Mouse (Mus musculus): Measurements from ENCODE around the gene Il10ra. TPM values are rescaled to one million over a fixed set of nuclear protein-coding genes. Genes with fewer than 3 reads are reported as not detected.

The Il10ra gene
- 1 to 10 TPM; 1.1 to 2.7 (median 1.3) TPM for total RNA-seq (2022)

DNA sequence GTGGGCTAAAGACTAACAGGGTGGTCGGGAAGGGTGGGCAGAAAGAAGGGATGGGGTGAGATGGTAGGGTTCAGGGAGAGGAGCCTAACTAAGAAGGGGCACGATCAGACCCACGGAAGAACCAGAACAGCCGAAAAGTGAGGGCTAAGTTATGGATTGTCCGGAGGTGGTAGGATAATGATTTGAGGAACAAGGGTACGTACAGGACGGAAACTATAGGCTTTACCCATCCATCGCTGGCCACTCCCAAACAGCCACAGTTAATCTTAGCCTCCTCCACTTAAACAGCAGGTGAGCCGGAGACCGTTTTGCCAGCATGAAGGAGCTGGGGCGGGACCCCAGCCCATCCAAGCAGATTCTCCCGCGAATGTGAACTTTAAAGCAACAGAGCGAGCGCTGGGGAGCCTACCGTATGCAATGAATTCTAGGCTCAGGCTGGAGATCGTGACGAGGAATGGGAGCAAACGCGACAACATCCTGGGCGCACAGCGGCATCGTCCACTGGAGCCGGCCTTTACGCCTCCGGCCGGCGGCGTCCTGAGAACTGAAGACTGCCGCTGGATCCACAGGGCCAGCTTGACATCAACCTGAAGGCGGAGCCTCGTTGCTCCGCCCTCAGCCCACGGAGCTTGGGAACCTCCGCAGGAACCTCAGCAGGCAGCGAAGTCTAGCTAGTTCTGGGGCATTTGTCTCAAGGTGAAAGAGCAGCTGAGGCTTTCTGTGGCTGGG lies at the start of gene Il10ra:
Gene Il10ra (minus strand): TSS at position 553 of the 729 bp plus-strand sequence.
- DNase-seq (ENCODE audit: low spot score): no peak

DNA sequence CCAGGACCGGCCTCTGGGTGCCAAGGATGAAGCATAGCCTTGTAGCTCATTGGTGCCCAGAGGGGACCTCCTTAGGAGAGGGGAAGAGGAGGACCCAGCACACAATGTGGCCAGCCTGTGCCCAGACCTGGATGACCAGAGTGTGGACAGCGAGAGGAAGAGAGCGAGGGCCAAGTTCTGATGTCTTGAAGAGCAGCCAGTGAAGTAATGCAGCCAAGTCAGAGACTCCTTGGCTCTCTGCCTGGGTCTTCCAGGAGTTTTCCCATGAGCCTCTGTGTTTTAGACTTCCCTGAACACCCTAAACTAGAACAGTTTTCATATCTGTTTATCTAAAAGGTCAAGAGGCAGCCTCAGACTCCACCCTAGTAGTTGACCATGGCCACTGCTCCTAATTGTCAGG lies 48.7 kb upstream of the Il10ra start:
- no peak for DNase-seq (ENCODE audit: low spot score)

DNA sequence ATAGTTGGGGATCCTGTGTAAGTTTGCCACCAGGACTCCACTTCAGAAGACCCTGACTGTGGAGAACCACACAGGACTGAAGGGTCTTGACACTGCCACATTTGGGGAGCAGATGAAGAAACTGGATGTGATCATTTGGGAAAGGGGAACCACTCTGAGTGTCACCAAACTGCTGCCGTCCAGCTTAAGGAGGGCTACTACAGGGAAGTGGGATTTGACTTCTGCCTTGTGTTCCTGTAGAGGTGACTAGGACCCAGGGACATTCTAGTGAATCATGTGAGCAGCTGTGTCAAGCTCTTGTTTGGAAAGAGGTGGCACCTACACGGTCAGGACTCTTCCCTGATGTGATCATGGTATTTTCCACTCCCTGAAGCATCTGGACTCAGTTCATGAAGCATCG lies 45.0 kb upstream of the Il10ra start:
- no peak for DNase-seq (ENCODE audit: low spot score)

GRCm38 (mm10) chr9:45311858-45312257 lies 42.9 kb upstream of the Il10ra start:
- no peak for DNase-seq (ENCODE audit: low spot score)

DNA sequence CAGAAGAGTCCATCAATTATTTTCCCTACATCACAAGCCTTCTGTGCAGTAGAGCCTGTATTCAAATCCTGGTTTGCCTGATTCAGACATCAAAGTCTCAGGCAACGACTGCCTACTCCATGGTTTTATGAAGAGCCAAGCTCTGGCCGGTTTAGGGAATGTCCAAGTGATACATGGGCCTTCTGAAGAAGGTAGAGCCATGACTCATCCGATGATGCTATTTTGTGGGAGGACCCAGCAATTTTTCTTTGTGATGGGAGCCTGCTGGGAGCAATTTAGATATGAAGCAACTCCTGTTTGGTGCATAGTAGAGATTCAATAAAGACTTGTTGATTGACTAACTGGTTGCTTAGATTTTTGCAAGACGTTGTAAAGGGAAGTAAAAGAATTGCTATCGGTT lies 39.6 kb upstream of the Il10ra start:
- DNase-seq (ENCODE audit: low spot score): no peak

- DNase-seq (ENCODE audit: low spot score): no peak
These were observed 37.9 kb upstream of the Il10ra start for GRCm38 (mm10) chr9:45306746-45307410.

DNA sequence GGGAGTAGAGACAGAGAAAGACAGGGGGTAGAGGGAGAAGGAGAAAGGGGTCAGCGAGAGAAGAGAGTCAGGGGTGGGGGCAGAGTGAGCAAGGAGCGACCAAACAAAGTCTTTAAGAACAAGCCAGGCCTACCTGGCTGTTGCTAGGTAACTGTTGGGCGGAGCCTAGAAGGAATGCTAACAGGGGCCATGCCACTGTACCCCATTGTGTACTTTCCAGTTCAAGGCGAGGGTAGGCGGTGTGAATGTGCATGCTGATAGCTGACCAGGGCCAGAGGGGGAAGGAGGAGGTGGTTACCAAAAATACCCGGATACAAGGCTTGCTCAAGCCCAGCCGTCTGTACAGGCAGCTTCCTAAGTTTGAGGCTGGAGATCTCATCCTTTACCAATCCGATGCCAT lies 32.8 kb upstream of the Il10ra start:
- no peak for DNase-seq (ENCODE audit: low spot score)

GRCm38 (mm10) chr9:45300422-45301104 lies 31.6 kb upstream of the Il10ra start:
- DNase-seq (ENCODE audit: low spot score): peak; percentile 96

DNA sequence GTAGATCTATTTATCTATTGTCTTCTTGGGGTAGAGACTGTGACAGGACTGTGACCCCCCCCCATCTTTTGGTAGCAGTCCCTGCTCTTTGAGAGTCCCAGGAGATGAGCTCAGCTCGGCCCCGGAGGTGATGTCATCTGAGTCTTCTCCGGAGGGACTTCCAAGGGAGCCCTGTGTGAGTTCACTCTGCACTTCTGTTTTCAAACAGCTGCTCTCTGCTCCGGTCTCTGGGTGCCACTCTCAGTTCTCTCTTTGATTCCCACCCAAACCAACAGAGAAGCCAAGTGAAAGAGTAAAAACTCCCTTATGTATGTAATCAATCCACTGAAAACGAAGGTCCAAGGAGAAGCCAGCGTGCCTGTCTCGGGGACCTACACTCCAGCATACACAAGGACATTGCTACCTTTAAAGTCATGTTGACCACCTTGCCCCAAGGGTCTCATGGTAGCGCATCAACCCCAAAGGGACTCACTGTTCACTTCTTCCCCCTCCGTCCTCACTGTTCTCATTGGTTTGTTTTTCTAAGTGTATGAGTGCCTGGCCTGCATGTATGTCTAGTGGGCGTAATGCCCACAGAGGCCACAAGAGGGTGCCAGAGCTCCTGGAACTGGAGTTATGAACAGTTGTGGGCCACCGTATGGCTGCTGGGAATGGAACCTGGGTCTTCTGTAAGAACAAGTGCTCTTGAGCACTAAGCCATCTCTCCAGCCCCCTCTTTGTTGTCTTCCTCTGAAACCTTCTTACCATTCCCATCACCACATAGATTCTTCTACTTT lies 30.5 kb upstream of the Il10ra start:
- DNase-seq (ENCODE audit: low spot score): peak; percentile 33

GRCm38 (mm10) chr9:45294210-45295011 lies 25.5 kb upstream of the Il10ra start:
- no peak for DNase-seq (ENCODE audit: low spot score)

GRCm38 (mm10) chr9:45291481-45292168 lies 22.7 kb upstream of the Il10ra start:
- DNase-seq (ENCODE audit: low spot score): no peak

GRCm38 (mm10) chr9:45282466-45282865 lies 13.5 kb upstream of the Il10ra start:
- DNase-seq (ENCODE audit: low spot score): no peak

DNA sequence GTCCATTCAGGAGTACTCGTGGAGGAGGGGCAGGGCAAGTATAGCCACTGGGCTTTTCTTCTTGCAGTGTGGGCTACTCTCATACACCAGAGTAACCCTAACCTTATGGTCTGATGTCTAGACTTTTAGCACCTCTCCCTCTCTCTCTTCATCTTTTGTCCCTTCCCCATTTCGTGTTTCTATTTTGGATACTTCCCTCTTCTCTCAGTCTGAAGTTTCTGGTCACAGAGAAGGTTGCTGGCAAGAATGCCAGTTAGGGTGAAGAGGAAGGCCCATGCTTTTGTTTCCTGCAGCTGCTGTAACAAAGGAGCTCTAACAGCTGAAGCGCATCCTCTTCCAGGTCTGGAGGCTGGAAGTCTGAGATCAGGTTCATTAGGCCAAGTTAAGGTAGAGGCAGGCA lies 11.9 kb upstream of the Il10ra start:
- no peak for DNase-seq (ENCODE audit: low spot score)

DNA sequence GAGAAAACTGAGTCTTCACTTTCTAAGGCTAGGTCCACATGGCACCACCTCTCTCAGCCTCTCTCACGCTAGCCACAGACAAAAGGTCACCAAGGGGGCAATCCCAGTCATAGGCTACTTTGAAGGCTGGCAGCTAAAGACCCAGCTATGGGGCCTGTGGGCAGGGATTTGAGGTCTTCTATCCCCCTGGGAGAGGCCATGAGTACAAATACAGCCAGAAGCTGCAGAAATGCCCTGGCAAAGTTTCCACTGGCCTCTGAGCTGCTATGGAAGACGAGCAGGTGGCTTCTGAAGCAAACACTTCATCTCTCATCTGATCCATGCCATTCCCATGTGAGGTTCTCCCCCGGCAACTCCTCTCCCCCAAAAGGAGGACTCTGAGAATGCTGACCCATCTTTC lies 11.1 kb upstream of the Il10ra start:
- DNase-seq (ENCODE audit: low spot score): no peak

DNA sequence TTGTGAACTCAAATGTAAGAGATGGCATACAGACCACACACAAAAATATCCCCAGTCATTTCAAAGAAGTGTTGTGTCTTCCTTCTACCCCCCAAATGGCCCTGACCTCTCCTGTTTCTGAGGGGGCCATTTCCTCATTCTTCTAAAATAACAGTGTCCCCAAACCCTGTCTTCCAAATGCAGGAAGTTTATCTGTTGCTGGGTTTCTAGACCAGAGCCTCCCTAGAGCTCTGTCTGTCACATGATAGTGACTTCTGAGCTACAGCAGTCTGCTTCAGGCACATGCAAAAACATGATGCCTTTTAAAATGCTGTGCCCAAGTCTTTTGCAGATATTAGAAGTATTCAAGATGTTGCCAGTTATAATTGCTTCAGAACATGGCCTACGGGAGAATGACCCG lies 5.7 kb upstream of the Il10ra start:
- DNase-seq (ENCODE audit: low spot score): no peak

GRCm38 (mm10) chr9:45274218-45274617 lies 5.3 kb upstream of the Il10ra start:
- DNase-seq (ENCODE audit: low spot score): no peak

DNA sequence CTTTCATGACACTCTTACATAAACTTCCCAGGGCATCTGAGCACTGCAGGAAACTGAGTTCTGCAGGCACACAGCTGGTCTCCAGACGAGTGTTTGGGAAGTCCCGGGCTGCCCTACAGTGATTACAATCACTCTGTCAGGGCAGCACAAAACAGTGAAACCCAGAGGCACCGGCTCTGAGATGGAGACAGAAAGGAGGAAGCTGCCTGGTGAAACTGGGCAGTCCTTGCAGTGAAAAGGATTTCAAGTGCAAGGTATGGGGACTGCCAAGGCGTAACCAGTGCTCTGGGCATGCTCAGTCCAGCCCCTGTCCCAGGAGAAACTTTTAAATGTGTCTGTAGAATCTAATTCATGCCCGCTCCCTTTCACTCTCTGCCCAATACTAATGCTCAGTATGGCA lies 3.3 kb upstream of the Il10ra start:
- DNase-seq (ENCODE audit: low spot score): no peak

DNA sequence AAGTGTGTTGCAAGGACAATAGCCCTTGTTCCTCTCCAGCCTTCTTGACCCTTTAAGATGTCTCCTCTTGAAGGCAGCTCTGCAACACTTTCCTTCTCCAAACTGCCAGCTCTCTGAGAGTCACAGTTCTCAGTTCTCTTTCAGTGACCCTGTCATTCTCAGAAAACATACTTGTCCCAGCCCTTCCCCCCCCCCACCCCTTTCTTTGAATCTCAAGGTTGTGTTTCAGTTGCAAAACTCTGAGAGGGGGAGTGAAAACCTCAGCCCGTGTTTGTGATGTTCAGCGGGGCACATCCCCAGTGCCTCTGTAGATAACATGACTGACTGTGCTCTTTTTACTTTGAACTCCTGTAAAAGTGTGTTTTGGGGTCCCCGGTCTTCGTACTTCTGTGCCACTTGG lies 870 bp downstream of the Il10ra start:
- no peak for DNase-seq (ENCODE audit: low spot score)

GRCm38 (mm10) chr9:45267099-45267498 lies 1.9 kb downstream of the Il10ra start:
- no peak for DNase-seq (ENCODE audit: low spot score)

- DNase-seq (ENCODE audit: low spot score): no peak
These were observed 7.1 kb downstream of the Il10ra start for GRCm38 (mm10) chr9:45261872-45262271.

DNA sequence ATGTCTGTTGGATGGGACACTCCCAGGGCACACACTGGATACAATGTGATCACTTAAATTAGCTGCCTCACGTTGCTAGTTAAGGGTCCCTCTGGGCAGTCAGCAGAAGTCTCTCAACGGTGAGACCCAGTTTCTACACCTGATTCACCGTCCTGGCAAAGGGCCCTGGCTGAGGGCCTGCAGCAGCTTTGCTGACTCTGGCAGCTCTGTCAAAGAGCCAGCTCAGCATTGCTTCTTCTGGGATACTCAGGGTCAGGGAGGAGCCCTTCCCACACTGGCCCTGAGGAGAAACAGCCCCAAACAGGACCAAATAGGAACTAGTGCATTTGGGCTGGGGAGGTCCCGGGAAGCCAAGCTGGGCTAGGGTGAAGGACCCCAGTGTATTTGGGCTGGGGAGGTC lies 7.5 kb downstream of the Il10ra start:
- no peak for DNase-seq (ENCODE audit: low spot score)
